Mouse (Mus musculus) 3T3-L1 (cell line): Measurements from ENCODE around the gene Tfap2b.
A peak's percentile ranks its signal among the peaks of the same experiment; 100 is the strongest.

Experiments used
- DNase-seq: peaks from one replicate; pipeline ENCODE4 v3.0.0-alpha.2; 2015; ENCODE audit warnings: low read depth, low spot score

The Tfap2b gene

GRCm38 (mm10) chr1:19208641-19209358, at the start of gene Tfap2b:
Gene Tfap2b, plus strand, starts transcription at chr1:19208914.
- DNase-seq: no peak

DNA sequence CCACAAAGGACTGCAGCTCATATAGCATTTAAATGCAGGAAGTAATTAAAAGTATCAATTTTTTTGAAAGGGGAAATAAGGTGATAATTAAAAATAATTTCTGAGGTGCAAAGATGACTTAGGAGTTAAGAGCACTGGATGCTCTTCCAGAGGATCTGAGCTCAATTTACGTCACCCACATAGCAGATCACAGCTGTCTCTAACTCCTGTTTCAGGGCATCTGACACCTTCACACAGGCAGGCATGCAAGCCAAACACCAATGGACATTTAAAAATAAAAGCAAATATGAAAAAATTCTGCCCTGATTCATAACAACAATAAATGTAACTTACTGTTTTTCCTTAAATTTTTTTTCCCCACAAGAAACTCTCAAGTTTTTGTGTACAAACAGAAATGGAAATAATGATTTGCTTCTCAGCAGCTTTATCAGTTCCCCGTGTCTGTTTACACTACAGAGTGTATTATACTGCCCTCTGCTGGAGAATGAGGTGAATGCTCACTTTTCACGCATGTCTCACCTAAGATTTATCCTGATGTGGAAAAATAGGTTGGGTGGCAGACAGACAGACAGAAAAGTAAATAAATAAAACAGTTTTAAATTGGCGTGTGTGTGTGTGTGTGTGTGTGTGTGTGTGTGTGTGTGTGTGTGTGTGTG, 29.8 kb upstream of the Tfap2b start:
- peak; percentile 64 for DNase-seq

GRCm38 (mm10) chr1:19205649-19206048, 3.1 kb upstream of the Tfap2b start:
- peak; percentile 57 for DNase-seq

DNA sequence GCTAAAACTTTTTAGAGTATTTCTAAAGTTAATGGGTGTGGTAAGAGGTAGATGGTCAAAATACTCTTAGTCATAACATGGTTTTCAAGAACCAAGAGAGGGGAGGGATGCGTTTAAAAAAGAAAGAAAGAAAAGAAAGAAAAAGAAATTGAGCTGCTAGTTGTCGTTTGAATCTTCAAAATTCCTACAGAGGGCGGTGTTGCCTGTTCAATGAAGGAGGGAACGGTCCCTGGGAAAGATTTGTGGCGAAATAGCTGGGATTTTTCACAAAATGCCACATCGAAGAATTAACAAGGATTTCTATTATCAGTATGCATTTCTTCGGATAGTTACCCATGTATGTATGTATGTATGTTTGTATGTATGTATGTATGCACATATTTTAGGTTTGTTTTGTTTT, 2.5 kb upstream of the Tfap2b start:
- DNase-seq: peak; percentile 66

GRCm38 (mm10) chr1:19207611-19208010, 1.1 kb upstream of the Tfap2b start:
- no peak for DNase-seq

DNA sequence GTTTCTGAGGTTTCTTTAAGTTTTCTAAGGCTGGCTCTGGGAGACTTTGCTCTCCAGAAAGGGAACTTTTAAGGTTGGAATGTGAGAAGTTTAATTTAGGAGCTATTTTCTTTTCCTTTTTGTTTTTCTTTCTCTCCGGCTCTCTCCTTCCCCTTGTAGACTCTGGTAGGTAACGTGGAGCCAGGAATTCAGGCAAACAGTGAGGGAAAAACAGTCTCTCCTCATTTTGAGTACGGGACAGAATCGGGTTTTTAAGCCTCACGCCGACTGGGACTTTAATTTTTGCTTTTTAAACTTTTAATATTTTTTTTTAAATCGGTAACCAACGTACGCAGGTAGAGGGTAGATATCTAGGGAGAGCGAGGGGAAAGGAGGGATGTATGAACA, 638 bp downstream of the Tfap2b start:
- no peak for DNase-seq

DNA sequence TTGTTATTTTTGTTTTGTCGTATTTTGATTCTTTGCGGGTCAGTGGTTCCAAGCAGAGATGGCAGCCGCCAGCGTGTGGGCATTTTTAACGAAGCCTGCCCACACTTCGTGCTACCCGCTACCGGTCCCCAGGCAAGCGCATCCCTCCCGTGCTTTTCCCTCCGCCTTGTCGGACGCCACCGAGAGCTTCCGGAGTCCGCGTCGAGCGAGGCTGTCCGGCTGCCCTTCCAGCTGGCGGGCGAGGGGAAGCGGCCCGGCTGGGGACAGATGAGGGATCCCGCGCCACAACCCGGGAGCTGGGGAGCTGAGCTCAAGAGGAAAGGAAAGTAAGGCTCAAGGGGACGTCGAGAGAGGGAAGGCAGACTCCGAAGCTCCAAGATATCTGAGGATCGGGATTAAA, 1.1 kb downstream of the Tfap2b start:
- no peak for DNase-seq

DNA sequence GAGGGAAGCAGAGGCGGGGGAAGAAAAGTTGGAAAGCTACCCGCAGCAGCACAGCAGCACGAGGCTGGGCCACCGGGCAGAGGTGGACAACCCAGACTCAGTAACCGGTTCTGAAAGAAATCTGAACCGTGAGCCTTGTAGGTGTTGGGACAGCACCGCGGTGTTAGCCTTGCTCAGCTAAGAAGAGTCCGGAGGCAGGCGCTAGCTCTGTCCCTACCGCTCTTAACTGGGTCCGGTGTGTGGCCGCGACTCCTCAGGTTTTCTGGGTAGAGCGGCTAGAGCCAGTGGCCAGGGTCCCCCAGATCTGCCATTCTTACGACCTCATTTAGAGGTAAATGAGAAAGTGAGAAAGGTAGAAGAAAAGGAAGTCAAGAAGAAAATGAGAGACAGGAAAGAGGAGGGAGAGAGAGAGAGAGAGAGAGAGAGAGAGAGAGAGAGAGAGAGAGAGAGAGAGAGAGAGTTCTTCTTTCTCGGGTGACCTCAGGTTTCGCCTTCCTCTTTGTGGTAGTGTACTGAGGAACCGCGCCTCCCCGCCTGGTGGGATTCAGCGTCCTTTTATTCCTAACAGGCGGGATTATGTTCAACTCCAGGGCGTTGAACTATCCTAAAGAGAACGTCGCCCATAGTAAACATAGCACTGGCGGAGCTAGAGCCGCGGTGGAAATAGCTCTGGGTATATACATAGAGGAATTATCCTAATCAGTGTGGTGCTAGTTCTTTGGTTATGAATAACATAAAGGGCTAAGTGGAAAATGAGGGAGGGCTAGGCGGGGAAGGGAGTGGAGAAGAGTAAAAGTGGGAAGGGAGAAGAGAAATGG, 1.7 kb downstream of the Tfap2b start:
- no peak for DNase-seq

- no peak for DNase-seq
Measured at GRCm38 (mm10) chr1:19211033-19211405, 2.3 kb downstream of the Tfap2b start.

DNA sequence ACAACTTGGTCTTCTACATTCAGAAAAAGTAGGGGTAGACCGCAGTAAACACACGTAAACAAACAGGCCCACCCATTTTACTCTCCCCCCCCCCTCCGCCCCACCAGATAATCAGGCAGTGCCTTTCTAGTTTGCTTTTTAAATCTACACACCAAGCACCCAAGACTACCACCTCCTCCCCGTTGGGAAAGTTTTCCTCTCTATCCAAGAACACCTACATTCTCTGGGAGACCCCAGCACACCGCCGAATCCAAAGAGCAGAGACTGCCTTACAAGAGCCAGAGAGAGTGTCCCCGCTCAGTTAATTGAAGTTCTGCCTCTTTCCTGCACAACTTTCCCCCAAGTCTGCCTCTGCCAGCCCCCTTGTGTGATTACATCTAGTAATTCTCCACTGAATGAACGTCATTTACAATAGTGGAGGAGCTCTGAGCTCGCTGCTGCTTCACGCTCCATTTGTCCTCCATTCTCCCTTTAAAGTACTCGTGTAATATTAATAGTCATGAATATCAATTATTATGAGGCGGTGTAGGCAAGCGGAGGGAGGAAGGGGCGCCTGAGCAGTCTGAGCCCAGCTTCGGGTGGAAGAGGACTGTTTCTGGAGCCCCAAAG, 2.9 kb downstream of the Tfap2b start:
- DNase-seq: no peak

DNA sequence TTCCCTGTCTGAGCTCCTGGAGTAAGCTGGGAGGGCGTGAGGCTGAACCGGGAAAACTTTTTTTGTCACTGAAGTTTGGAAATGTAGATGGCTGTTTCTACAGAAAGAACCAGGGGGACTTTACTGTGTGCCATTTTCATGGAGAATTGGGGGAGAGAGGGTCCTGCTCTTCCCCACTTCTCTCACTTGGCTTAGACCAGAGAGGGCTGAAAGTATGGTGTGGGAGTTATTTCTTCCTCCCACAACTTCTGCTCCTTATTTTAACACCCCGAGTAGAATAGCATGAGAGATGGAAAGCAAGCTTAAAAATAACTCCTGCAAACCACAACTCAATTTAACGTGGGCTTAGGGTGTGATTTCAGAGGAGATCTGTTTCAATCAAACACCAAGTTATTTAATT, 4.0 kb downstream of the Tfap2b start:
- no peak for DNase-seq

DNA sequence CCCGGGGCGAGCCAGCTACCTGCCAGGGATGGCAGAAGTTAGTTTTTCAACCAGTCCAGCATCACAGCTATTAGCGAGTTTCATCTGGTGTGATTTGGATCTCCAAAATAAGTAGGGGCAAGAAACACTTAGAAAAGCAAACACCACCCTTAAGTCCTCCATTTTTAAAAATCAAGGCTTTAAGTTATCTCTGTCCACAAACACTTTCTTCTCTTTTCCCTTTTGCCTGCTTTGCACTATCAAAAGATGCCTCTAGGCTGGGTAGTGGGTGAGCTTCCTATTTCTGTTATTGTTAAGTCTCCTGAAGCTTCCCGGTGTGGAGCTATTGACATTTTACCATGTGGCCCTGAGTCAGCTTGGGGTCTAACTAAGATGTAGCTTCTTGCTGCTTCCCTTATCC, 4.5 kb downstream of the Tfap2b start:
- no peak for DNase-seq

DNA sequence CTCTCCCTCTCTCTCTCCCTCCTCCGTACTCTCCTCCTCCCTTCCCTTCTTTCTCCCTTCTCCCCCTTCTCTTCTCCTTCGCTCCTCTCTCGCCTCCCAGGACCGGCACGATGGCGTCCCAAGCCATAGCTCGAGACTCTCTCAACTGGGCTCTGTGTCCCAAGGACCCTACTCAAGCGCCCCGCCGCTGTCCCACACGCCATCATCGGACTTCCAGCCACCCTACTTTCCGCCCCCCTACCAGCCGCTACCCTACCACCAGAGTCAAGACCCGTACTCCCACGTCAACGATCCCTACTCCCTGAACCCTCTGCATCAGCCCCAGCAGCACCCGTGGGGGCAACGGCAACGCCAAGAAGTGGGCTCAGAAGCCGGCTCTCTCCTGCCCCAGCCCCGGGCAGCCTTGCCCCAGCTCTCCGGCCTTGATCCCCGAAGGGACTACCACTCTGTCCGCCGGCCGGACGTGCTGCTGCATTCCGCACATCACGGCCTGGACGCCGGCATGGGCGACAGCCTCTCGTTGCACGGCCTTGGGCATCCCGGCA, 5.2 kb downstream of the Tfap2b start:
- DNase-seq: no peak

GRCm38 (mm10) chr1:19217391-19217790, 8.7 kb downstream of the Tfap2b start:
- DNase-seq: no peak

- no peak for DNase-seq
Measured at GRCm38 (mm10) chr1:19218221-19218620, 9.5 kb downstream of the Tfap2b start.

GRCm38 (mm10) chr1:19219381-19219780, 10.7 kb downstream of the Tfap2b start:
- DNase-seq: no peak

GRCm38 (mm10) chr1:19220564-19220963, 11.8 kb downstream of the Tfap2b start:
- no peak for DNase-seq

DNA sequence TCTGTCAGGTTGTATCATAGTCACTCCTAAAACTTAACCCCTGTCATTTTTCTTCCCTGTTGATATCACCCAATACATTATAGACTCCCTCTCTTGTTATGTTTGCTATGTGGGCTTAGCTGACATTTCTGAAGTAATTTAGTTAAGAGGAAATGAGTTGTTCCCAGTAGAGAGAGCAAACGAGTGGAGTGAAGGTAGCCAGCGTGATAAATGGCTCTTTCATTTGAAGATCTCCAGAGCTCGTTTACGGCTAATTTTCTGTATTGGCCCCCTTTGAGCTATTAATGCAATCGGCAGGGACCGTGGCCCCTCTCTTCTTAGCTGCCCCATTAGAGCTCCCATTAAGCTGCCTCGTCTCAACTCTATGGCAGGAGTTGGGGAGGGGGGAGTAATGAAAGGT, 12.9 kb downstream of the Tfap2b start:
- no peak for DNase-seq

- no peak for DNase-seq
Measured at GRCm38 (mm10) chr1:19226699-19227098, 18.0 kb downstream of the Tfap2b start.

- no peak for DNase-seq
Measured at GRCm38 (mm10) chr1:19230926-19231573, 22.3 kb downstream of the Tfap2b start.

DNA sequence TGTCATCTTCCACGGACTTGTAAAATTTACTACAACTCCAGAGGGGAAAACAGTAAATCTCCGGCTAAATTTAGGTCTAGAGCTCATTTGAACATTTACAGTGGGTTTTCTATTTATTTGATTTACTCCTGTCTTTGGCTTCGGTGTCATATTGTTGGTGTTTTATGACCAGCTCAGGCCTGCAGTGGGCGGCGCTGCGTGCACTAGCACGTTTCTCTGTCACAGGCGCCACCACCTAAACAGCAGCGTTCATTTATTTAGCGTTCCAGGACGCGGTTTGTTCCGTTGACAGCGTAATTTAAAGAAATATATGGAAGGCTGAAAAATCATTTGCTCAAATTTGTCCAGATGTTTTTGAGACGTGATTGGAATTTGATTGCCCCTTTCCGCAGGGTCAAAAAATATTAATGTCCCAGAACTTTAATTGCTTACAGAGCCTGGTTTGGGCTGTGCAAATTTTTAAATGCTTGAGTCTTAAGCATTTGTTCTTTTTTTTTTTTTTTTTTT, 22.9 kb downstream of the Tfap2b start:
- no peak for DNase-seq
